Mouse (Mus musculus): Measurements from ENCODE around the gene 4933415F23Rik. TPM values are rescaled to one million over a fixed set of nuclear protein-coding genes. Genes with fewer than 3 reads are reported as not detected.

4933415F23Rik gene
- polyA plus RNA-seq, 1 experiment from 2014 or later = not detected

- Histone ChIP-seq H3K4me1 (replicated peaks; ENCODE audit: control insufficient read depth, insufficient read depth, low read length) (no peaks in the 10 kb centered on the region), H3K4me2 (replicated peaks; ENCODE audit: low read depth) (no peak overlapping the region), H3K4me3 (ENCODE audit: low read depth, low read length) (no peak overlapping the region), H3K27ac (ENCODE audit: low read depth, low read length) (no peak overlapping the region), H3K9me3 (ENCODE audit: control insufficient read depth) (no peaks in the 10 kb centered on the region), H3K36me3 (ENCODE audit: control insufficient read depth, insufficient read depth) (no peaks in the 10 kb centered on the region), H3K27me3 (replicated peaks; ENCODE audit: control insufficient read depth, insufficient read depth, low read length) (no peaks in the 10 kb centered on the region), H3K9ac (ENCODE audit: low read depth, low read length) (no peak overlapping the region)
- no peak for TF ChIP-seq CTCF (IDR thresholded peaks at IDR 0.05; ENCODE audit: low read depth)
- WGBS = 67% methylated on average over 4 of the region's 4 CpGs
- ATAC-seq = no peak
These were observed 17.4 kb upstream of the 4933415F23Rik start for GRCm38 (mm10) chr1:23119406-23119805.

DNA sequence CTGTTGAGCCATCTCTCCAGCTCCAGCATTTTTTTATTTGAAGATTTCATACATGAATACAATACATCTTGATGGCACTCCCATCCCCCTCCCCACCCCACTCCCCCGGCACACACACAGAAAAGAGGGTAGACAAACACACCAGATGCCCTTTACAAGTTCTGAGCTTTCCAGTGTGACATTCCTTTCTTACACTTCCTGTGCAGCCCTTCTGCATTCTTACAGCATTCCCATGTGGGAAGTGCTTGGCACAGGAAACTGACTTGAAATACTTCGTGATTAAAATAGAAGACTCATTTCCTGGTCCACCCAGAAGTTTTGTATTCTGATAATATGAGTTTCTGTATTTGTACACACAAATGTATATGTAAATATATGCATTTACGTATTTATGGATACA is 15.4 kb upstream of the 4933415F23Rik start:
- Histone ChIP-seq H3K4me2 (replicated peaks; ENCODE audit: low read depth) (no peak overlapping the region), H3K27ac (ENCODE audit: low read depth, low read length) (no peak overlapping the region), H3K4me3 (ENCODE audit: low read depth, low read length) (no peak overlapping the region), H3K4me1 (replicated peaks; ENCODE audit: control insufficient read depth, insufficient read depth, low read length) (no peaks in the 10 kb centered on the region), H3K36me3 (ENCODE audit: control insufficient read depth, insufficient read depth) (no peaks in the 10 kb centered on the region), H3K27me3 (replicated peaks; ENCODE audit: control insufficient read depth, insufficient read depth, low read length) (no peaks in the 10 kb centered on the region), H3K9ac (ENCODE audit: low read depth, low read length) (no peak overlapping the region), H3K9me3 (ENCODE audit: control insufficient read depth) (no peaks in the 10 kb centered on the region)
- 53% methylated on average over 3 of the region's 3 CpGs for WGBS
- no peak for TF ChIP-seq CTCF (IDR thresholded peaks at IDR 0.05; ENCODE audit: low read depth)
- ATAC-seq = no peak

DNA sequence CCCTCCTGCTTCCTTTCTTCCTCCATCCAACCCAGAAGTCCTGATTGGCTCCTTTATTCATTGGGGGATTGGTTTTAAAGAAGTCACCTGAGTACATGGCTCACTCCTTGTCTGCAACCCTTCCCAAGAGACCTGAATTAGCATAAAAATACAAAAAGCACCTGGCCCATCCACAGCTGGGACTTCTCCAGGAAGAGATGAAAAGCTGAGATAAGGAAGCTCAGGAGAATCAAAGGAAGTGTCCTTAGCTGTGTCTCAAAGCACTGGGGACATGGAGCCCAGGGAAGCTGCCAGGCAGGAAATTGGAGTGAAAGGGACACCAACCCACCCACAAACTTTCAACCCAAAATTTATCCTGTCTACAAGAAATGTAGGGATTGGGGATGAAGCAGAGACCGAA is 7.1 kb upstream of the 4933415F23Rik start:
- TF ChIP-seq CTCF (IDR thresholded peaks at IDR 0.05; ENCODE audit: low read depth) = no peak
- WGBS = 85% methylated on average over 1 of the region's 1 CpGs
- no peaks in the 10 kb centered on the region for H3K4me1 ChIP-seq (replicated peaks; ENCODE audit: control insufficient read depth, insufficient read depth, low read length)
- no peaks in the 10 kb centered on the region for H3K9me3 ChIP-seq (ENCODE audit: control insufficient read depth)
- no peaks in the 10 kb centered on the region for H3K36me3 ChIP-seq (ENCODE audit: control insufficient read depth, insufficient read depth)
- no peak overlapping the region for H3K4me2 ChIP-seq (replicated peaks; ENCODE audit: low read depth)
- no peak overlapping the region for H3K27ac ChIP-seq (ENCODE audit: low read depth, low read length)
- no peak overlapping the region for H3K9ac ChIP-seq (ENCODE audit: low read depth, low read length)
- H3K27me3 ChIP-seq (replicated peaks; ENCODE audit: control insufficient read depth, insufficient read depth, low read length) = no peaks in the 10 kb centered on the region
- no peak overlapping the region for H3K4me3 ChIP-seq (ENCODE audit: low read depth, low read length)
- ATAC-seq = no peak

DNA sequence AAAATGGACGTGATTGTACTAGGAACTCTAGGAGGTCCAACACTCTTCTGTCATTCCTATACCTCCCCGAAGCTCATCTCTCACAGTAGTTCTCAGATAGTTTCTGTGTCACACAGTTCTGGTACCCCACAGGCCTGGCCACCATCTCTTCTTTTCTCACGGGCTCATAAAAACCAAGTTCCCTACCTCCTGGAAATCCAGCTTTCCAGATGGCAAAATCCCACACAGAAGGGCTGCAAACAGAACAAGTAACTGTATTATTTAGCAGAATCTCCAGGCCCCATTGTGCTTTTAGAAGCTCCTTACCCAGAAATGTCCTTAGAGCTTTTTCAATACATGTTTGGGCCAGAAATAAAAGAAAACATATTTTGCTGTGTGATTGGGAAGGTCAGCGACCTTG is 828 bp upstream of the 4933415F23Rik start:
- Histone ChIP-seq H3K27ac (ENCODE audit: low read depth, low read length) (no peak overlapping the region), H3K4me3 (ENCODE audit: low read depth, low read length) (no peak overlapping the region), H3K9ac (ENCODE audit: low read depth, low read length) (no peak overlapping the region), H3K36me3 (ENCODE audit: control insufficient read depth, insufficient read depth) (no peaks in the 10 kb centered on the region), H3K27me3 (replicated peaks; ENCODE audit: control insufficient read depth, insufficient read depth, low read length) (no peaks in the 10 kb centered on the region), H3K4me2 (replicated peaks; ENCODE audit: low read depth) (no peak overlapping the region), H3K9me3 (ENCODE audit: control insufficient read depth) (no peaks in the 10 kb centered on the region), H3K4me1 (replicated peaks; ENCODE audit: control insufficient read depth, insufficient read depth, low read length) (no peaks in the 10 kb centered on the region)
- no peak for ATAC-seq
- no peak for TF ChIP-seq CTCF (IDR thresholded peaks at IDR 0.05; ENCODE audit: low read depth)
- WGBS = 81% methylated on average over 4 of the region's 4 CpGs

DNA sequence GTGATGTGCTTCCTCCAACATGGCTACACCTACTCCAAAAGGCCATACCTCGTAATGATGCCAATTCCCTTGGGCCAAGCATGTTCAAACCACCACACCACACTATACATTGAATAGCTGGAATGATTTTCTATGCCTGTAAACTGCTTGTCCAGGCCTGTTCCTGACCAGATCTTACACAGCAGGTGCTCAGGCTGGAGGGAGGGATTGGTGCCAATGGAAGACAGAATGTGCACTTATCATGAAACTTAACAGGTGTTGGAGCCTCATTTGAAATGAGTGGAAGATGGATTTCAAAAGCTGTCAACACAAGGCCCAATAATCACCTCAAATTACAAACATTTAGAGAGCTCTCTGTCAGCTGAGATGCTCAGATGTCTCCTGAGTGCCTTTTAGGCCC is 2.3 kb downstream of the 4933415F23Rik start:
- 79% methylated on average over 1 of the region's 1 CpGs for WGBS
- no peak overlapping the region for H3K4me2 ChIP-seq (replicated peaks; ENCODE audit: low read depth)
- ATAC-seq = no peak
- H3K9me3 ChIP-seq (ENCODE audit: control insufficient read depth) = no peaks in the 10 kb centered on the region
- H3K27ac ChIP-seq (ENCODE audit: low read depth, low read length) = no peak overlapping the region
- no peaks in the 10 kb centered on the region for H3K36me3 ChIP-seq (ENCODE audit: control insufficient read depth, insufficient read depth)
- no peaks in the 10 kb centered on the region for H3K27me3 ChIP-seq (replicated peaks; ENCODE audit: control insufficient read depth, insufficient read depth, low read length)
- no peak overlapping the region for H3K4me3 ChIP-seq (ENCODE audit: low read depth, low read length)
- TF ChIP-seq CTCF (IDR thresholded peaks at IDR 0.05; ENCODE audit: low read depth) = no peak
- H3K9ac ChIP-seq (ENCODE audit: low read depth, low read length) = no peak overlapping the region
- no peaks in the 10 kb centered on the region for H3K4me1 ChIP-seq (replicated peaks; ENCODE audit: control insufficient read depth, insufficient read depth, low read length)

DNA sequence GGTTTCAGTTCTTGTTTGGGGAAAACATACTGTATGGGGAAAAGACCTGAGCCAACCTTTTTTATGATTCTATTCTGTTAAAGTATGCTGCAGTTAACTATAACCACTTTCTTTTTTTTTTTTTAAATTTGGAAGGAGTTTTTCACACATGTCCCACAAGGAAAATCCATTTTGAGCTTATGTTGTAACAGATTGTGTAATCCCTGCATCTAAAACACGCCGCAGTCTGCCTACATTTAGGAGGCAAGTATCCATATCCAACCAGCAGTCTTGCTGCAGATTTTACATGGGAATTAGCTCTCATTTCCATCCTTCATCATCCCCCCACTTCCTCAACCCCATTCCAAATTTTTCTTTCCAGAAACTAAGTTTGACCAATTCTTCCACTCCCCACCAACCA is 3.6 kb downstream of the 4933415F23Rik start:
- TF ChIP-seq CTCF (IDR thresholded peaks at IDR 0.05; ENCODE audit: low read depth) = no peak
- no peaks in the 10 kb centered on the region for H3K9me3 ChIP-seq (ENCODE audit: control insufficient read depth)
- no peak for ATAC-seq
- no peaks in the 10 kb centered on the region for H3K27me3 ChIP-seq (replicated peaks; ENCODE audit: control insufficient read depth, insufficient read depth, low read length)
- no peaks in the 10 kb centered on the region for H3K36me3 ChIP-seq (ENCODE audit: control insufficient read depth, insufficient read depth)
- H3K9ac ChIP-seq (ENCODE audit: low read depth, low read length) = no peak overlapping the region
- no peak overlapping the region for H3K4me2 ChIP-seq (replicated peaks; ENCODE audit: low read depth)
- no peak overlapping the region for H3K4me3 ChIP-seq (ENCODE audit: low read depth, low read length)
- no peak overlapping the region for H3K27ac ChIP-seq (ENCODE audit: low read depth, low read length)
- 93% methylated on average over 2 of the region's 2 CpGs for WGBS
- no peaks in the 10 kb centered on the region for H3K4me1 ChIP-seq (replicated peaks; ENCODE audit: control insufficient read depth, insufficient read depth, low read length)

GRCm38 (mm10) chr1:23097996-23098395 is 4.1 kb downstream of the 4933415F23Rik start:
- H3K9ac ChIP-seq (ENCODE audit: low read depth, low read length) = no peak overlapping the region
- no peaks in the 10 kb centered on the region for H3K9me3 ChIP-seq (ENCODE audit: control insufficient read depth)
- no peak for ATAC-seq
- H3K4me1 ChIP-seq (replicated peaks; ENCODE audit: control insufficient read depth, insufficient read depth, low read length) = no peaks in the 10 kb centered on the region
- no peak for TF ChIP-seq CTCF (IDR thresholded peaks at IDR 0.05; ENCODE audit: low read depth)
- H3K4me2 ChIP-seq (replicated peaks; ENCODE audit: low read depth) = no peak overlapping the region
- 86% methylated on average over 4 of the region's 4 CpGs for WGBS
- H3K36me3 ChIP-seq (ENCODE audit: control insufficient read depth, insufficient read depth) = no peaks in the 10 kb centered on the region
- no peak overlapping the region for H3K27ac ChIP-seq (ENCODE audit: low read depth, low read length)
- no peaks in the 10 kb centered on the region for H3K27me3 ChIP-seq (replicated peaks; ENCODE audit: control insufficient read depth, insufficient read depth, low read length)
- no peak overlapping the region for H3K4me3 ChIP-seq (ENCODE audit: low read depth, low read length)
